Mouse (Mus musculus): ENCODE results near the gene Pdzd2.

DNA sequence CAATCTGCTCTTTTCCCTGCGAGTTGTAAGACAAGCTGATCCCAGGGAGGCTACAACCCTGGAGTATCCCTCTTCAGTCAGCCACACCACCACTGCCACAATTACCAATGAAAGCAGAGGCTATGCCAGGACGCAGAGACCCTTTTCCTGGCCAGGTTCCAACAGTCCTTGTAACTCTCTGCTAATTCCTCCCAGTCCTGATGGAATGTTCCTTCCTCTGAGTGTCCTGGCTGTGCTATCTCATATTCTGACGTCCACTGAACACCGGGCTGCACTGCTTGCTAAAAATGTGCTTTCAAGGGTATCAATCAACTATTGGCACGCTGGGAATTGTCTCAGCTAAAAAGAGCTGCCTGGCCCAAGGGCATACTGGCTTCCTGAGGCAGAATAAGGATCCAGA lies 18.7 kb upstream of the Pdzd2 start:
- TF ChIP-seq GATA1 (IDR thresholded peaks at IDR 0.05; ENCODE audit: borderline replicate concordance, low read length) (no peak), FLI1 (IDR thresholded peaks at IDR 0.05; ENCODE audit: low read length) (no peak)

Measured in megakaryocyte, embryonic 14.5 days (primary cell).